Mouse (Mus musculus) CH12.LX (cell line): ENCODE data around the gene Dhx9.

Experiments
- CTCF ChIP-seq, 2 experiments: IDR thresholded peaks in 1 of 2; conservative IDR thresholded peaks in 1 of 2; 2 replicates each; pipeline ENCODE4 v1.5.1; 2011 to 2012; ENCODE audit warnings: low read depth in 2 of 2, low read length in 2 of 2, improper control_type of control experiment in 1 of 2, inconsistent platforms in 1 of 2, mild to moderate bottlenecking in 1 of 2, moderate library complexity in 1 of 2
- EP300 ChIP-seq: IDR thresholded peaks from 2 replicates; pipeline ENCODE4 v1.6.1; 2011; ENCODE audit warnings: low read length, improper control_type of control experiment
- HCFC1 ChIP-seq: IDR thresholded peaks from 2 replicates; pipeline ENCODE4 v1.6.1; 2012; ENCODE audit warnings: low read depth, mild to moderate bottlenecking, inconsistent platforms, low read length, improper control_type of control experiment
- JUND ChIP-seq: conservative IDR thresholded peaks from 2 replicates; pipeline ENCODE4 v1.6.1; 2011; ENCODE audit warnings: low read depth, low read length, improper control_type of control experiment
- MYC ChIP-seq: IDR thresholded peaks from 2 replicates; pipeline ENCODE4 v1.6.1; 2011; ENCODE audit warnings: low read depth, mild to moderate bottlenecking, improper control_type of control experiment, low read length
- NELFE ChIP-seq: IDR thresholded peaks from 2 replicates; pipeline ENCODE4 v1.6.1; 2011; ENCODE audit warnings: low read depth, low read length, improper control_type of control experiment
- POLR2A ChIP-seq: IDR thresholded peaks from 2 replicates; pipeline ENCODE4 v1.6.1; 2011; ENCODE audit warnings: low read depth, mild to moderate bottlenecking, improper control_type of control experiment, low read length
- POLR2AphosphoS2 ChIP-seq: IDR thresholded peaks from 2 replicates; pipeline ENCODE4 v1.6.1; 2011; ENCODE audit warnings: low read depth, low read length, improper control_type of control experiment
- ZKSCAN1 ChIP-seq: IDR thresholded peaks from 2 replicates; pipeline ENCODE4 v1.6.1; 2012; ENCODE audit warnings: low read depth, inconsistent platforms, low read length, improper control_type of control experiment, borderline replicate concordance
- ZMIZ1 ChIP-seq: IDR thresholded peaks from 2 replicates; pipeline ENCODE4 v1.6.1; 2012; ENCODE audit warnings: low read depth, mild to moderate bottlenecking, inconsistent platforms, low read length, improper control_type of control experiment

DNA sequence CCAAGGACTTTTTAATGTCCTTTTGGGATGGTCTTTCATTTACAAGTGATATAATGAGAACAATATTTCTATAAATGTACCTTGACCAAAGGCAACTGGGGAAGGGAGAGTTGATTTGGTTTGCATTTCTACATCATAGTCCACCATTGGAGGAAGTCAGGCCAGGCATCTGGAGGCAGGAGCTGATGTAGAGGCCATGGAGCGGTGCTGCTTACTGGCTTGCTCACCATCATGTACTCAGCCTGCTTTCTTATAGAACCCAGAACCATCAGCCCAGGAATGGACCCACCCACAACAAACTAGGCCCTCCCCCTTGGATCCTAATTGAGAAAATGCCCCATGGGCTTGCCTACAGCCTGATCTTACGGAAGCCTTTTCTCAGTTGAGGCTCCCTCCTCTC is 55.1 kb downstream of the Dhx9 start:
- no peak for TF ChIP-seq POLR2A
- TF ChIP-seq NELFE: no peak
- no peak for TF ChIP-seq ZMIZ1
- TF ChIP-seq ZKSCAN1: no peak
- TF ChIP-seq HCFC1: no peak
- TF ChIP-seq EP300: no peak
- TF ChIP-seq CTCF (conservative IDR thresholded peaks at IDR 0.05 in 1 of 2, IDR thresholded peaks at IDR 0.05 in 1 of 2; ENCODE audit: low read depth in 2 of 2, low read length in 2 of 2): no peak
- TF ChIP-seq POLR2AphosphoS2: no peak
- TF ChIP-seq MYC: no peak
- no peak for TF ChIP-seq JUND
